Mouse (Mus musculus) hindlimb bud, embryonic 11.5 days (tissue): ENCODE measurements around the gene Eif4e.
A peak's percentile ranks its signal among the peaks of the same experiment; 100 is the strongest.
"Not testable (repeated sequence)": the region's sequence is repeated elsewhere in the genome, so short reads cannot be mapped to it uniquely, and the experiment has no call there.

Experiments used
- DNase-seq: peaks from one replicate; pipeline ENCODE4 v3.0.0-alpha.2; 2012; ENCODE audit warnings: low read depth, low spot score; ENCODE audit errors: extremely low spot score

The Eif4e gene

DNA sequence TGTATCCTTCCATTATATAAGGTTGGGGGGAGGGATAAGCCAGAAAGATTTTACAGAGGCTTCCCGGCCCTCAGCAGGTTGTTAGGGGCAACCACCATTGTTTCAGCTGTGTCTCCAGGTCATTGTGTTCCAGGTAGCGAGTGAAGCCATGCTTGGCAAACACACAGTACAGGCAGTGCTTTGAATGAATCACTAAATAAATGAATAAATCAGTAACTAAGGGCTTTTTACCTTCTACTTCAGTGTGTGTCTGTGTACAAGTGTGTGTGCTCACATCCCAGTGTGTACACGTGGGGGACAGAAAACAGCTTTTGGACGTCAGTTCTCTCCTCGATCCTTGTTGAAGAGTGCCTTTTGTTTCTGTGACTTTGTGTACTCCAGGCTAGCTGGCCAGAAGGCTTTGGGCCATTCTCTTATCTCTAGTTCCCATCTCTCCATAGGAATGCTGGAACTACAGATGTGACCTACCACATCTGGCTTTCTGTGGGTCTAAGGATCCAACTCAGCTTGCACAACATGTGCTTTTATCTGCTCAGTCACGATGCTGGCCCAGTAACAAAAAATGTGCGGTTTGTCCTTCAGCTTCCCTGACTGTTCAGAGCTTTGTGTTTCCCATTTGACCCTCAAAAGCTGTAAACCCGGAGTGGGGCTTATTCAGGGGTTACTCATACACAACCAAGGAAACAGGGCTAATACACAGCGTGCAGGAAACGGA is 10.2 kb upstream of the Eif4e start:
- DNase-seq: no peak

DNA sequence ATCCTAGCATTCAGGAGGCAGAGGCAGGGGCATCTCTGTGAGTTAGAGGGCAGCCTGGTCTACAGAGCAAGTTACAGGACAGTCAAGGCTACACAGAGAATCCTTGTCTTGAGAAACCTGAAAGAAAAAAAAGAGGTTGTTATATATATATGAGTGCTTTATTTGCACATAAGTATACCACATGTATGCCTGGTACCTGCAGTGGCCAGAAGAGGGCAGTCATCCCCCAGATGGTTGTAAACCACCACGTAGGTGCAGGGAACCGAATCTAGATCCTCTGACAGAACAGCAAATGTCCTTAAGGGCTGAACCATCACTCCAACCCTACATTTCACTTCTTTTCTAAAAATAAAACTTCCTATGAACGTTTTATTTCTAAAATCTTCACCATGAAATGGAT is 8.1 kb upstream of the Eif4e start:
- DNase-seq: no peak

DNA sequence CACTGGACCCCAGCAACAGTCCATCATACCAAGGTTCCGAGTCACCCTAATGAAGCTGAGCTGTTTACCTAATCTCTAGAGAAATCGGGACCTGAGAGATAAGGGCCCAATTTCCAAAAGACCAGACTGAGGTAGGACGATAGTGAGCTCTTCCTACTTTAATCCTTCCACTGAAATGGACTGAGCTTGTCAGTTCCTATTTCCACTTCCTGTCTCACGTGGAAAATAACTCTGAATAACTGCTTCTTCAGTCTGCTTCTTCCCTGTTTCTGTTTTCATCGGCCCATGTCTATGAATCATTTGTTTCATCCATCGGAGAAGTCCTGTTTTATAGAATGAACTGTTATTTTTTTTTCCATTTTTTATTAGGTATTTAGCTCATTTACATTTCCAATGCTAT is 6.8 kb upstream of the Eif4e start:
- DNase-seq: no peak

DNA sequence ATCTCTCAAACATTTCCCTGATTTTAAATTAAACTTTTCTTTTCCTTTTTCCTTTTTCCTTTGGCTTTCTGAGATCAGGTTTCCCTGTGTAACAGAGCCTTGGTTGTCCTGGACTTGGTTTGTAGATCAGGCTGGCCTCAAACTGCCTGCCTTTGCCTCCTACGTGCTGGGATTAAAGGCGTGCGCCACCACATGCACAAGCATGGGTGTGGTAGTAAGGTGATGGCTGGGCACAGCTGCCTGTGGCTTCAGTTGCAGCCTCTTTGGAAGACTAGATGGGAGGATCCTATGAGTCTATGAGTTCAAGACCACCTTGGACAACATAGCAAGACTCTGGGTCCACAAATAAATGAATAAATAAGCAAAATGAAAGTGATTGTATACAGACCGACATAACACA is 2.0 kb upstream of the Eif4e start:
- DNase-seq: no peak

DNA sequence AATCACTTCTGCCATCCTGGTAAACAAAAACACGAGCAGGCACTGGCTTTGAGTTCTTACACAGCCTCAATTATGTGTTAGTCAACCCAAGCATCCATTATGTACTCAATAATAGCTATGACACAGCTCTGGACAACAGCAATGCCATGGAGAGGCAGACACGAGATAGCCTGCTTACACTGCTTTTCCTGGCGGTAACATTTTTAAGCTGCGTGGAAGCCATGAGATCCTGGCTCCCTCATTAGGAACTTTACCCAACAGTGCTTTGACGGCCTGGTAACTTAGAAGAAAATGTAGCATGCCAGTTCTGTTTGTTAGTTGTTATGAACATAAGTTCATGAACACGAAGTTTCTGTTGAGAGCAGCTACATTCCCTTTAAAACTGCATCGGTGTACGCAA is 485 bp upstream of the Eif4e start:
- no peak for DNase-seq

DNA sequence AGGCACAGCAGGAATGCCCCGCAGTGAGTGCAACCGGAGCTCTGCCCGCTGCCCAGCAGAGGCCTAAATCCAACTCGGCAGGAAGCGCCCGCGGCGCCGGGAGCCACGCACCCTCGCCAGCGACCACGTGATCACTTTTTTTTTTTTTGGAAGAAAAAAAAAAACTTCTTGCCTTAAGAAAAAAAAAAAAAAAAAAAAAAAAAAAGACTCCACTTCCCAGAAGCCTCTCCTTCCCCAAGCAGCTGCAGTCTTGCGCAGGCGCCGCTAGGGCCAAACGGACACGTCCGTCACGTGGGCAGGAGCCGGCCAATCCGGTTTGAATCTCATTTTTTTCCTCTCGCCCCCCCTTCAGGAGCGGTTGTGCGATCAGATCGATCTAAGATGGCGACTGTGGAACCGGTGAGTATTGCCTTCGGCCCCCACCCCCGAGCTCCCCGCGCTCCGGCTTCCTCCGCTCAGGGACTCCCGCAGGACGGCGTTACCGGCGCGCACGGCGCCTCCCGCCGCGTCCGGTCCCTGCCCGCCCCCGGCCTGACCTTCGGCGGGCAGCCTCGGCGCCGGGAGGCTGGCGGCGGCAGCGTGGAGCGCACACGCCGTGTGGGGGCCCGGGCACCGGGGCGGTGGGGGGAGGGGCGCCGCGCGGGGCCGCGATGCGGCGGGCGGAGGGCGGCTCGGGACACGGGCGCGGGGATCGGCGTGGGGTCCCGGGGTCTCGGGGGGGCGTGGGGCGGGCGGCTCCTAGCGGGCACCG is 1.1 kb downstream of the Eif4e start:
- DNase-seq: peak; percentile 92

DNA sequence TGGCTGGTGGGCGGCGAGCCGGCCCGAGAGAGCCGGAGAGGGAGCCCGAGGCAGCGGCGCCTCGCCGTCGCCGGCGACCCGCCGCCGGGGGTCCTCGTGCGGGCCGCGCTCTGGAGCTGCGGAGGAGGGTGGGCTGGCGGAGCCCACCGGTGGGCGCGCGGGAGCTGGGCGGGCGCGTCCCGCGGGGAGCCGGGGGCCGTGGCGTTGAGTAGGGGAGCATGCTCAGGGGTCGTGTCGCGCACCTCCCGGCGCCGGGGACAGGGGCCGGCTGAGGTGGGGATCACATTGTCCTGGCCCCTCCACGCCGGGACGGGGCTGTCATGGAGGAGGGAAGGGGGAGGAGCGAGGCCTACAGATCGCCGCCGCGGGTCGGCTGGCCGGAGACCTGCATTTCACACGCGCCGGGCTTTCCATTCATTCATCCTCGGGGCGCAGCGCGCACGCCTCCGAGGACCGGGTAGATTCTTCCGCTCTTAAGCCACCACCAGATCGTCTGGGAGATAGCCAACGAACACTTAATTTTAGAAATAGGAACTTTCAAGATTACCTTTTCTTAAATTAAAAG is 1.8 kb downstream of the Eif4e start:
- no peak for DNase-seq

GRCm38 (mm10) chr3:138528265-138528664 is 2.3 kb downstream of the Eif4e start:
- DNase-seq: no peak

DNA sequence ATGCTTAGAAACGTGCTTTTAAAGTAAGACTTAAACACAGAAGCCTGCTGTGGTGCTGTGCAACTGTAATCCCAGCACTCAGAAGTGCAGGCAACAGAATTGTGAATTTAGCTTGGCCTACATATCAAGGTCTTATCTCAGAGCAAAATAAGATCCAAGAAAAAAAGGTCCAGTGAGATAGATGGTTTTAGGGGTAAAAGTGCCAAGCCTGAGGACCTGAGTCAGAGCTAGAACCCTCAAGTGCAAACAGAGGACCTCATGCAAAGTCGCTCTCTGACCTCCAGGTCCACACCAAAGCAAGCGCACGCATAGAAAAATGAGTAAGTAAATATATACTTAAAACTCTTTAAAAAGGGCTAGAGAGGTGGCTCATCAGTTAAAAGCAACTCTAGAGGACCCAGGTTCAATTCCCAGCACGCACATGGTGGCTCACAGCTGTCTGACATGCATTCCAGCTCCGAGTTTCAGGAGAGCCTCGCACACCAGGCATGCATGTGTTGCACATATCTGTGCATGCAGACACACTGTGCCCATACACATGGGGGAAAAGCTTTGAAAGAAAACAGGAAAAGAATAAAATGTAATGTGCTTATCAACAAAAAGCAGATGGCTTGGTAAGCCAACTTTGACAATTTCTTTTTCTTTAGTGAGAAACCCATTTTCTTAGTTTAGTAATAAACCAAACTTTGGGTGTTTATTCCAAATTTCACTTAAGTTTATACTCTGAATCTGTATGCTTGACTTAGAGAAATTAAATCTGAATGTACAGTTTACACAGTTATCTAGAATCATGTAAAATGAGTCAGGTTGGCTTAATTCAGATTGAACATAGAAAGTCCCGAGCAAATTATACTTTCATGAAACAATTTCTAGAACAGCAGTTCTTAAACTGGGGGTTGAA is 4.8 kb downstream of the Eif4e start:
- no peak for DNase-seq

DNA sequence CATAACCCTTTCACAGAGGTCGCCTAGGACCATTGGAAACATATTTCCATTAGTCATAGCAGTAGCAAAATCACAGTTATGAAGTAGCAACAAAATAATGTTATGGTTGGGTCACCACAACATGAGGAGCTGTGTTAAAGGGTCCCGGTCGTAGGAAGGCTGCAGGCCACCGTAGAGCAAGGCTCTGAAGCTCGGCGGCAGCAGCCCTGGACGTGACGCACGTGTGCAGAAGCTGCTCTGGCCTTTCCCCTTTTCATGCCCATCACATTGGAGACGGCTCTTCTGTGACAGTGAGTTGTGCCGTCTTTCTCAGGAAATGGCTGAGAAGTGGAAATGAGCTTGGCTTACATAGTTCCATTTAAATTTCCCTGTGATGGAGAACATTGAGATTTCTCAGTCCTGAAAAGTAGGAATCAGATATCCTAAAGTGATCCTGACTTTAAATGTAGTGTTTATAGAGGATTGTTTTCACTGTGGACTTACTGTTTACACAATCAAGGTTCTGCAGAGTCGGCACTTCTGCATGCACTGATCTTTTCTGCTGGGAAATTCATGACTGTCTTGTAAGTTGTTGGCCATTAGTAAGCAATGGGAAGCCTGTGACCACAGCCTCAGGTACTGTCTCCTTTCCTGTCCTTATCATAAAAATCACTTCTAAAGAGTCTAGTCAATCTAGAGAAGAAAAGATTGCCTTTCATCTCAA is 5.7 kb downstream of the Eif4e start:
- no peak for DNase-seq

DNA sequence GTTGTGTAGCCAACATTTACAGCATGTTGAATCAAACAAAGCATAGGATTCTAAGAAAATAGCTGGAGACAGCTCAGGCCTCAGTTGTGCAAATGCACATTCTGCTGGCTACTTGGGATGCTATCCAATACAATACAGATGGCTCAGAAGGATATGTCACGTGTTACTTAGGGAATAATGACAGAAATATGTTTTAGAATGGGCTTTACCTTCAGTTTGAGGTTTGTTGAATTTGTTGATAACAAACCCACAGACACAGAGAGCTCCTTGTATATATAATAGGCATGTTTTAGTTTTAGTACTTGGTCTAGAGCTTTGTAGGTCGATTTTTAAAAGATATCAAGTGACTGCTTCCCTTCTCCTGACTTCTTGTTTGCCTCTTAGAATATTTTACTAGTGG is 6.8 kb downstream of the Eif4e start:
- no peak for DNase-seq

DNA sequence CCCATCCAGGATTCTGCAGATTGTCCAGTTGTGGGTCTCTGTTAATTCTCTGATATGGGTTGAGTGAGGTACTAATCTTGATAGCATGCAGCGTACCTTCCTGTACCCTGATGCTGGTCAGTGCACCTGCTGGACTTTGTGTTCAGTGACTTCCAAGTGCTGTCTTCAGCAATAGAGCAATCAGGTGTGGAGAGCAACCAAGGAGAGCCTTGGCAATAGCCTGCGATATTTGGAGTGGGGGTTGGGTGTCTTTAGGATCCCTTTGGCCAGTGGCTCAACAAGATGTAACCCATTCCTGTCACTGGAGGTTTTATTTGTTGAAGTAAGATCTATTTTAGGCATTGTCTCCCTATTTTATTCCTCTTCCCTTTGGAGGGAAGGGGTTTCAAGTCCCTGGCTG is 10.1 kb downstream of the Eif4e start:
- DNase-seq: no peak

DNA sequence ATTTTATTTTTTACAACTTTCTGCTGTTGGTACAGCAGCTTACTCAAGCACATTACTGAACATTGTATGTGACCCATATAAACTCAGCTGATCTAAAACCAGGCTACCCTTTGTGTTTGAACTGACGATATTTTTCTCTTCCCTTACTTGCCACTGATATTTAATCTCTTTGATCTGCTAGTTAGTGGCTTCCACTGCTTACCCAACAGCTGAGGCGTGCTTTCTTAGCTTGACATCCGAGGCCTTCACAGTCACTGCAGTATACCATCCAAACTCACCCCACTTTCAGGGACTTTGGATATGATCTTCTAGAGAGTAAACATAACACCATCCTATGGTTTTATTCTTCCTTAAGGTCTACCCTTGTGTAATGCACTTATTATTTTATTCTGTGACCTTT is 16.6 kb downstream of the Eif4e start:
- DNase-seq: no peak

- no peak for DNase-seq
Measured at GRCm38 (mm10) chr3:138544117-138544516, 18.1 kb downstream of the Eif4e start.

- no peak for DNase-seq
Measured at GRCm38 (mm10) chr3:138546678-138547077, 20.7 kb downstream of the Eif4e start.

GRCm38 (mm10) chr3:138549045-138549444 is 23.1 kb downstream of the Eif4e start:
- DNase-seq: no peak

DNA sequence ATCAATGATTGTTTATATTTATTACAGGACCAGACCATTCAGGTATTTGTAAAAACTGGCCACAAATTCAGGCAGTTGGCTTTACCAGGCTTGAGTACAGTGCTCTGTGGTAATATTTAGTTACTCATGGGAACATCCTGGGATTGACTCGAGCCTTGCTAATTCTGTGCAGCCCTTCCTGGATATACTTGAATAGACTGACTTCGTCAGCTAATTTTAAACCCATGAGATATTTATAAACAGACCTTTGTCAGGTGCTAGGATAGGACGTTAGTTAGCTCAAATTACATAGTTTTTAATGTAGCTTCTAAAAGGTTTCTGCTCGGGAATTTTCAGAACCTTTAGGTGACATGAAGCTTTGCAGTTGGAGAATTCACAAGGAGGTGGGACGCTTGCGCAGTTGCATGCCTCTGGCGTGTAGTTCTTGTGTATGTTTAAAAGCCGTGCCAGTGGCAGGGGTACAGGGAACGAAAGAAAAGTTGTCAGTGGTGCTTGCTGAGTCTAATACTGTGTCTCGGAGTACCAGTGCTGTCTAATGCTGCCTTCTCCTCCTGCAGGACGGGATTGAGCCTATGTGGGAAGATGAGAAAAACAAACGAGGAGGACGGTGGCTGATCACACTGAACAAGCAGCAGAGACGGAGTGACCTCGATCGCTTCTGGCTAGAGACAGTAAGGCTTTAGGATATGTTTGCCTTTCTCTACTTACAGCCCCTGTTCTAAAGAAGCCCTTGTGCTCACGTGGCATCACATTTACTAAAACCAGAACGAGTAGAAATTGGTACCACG is 24.6 kb downstream of the Eif4e start:
- DNase-seq: no peak

GRCm38 (mm10) chr3:138555279-138555678 is 29.3 kb downstream of the Eif4e start:
- not testable (repeated sequence) for DNase-seq

- no peak for DNase-seq
Measured at GRCm38 (mm10) chr3:138558529-138558928, 32.5 kb downstream of the Eif4e start.

DNA sequence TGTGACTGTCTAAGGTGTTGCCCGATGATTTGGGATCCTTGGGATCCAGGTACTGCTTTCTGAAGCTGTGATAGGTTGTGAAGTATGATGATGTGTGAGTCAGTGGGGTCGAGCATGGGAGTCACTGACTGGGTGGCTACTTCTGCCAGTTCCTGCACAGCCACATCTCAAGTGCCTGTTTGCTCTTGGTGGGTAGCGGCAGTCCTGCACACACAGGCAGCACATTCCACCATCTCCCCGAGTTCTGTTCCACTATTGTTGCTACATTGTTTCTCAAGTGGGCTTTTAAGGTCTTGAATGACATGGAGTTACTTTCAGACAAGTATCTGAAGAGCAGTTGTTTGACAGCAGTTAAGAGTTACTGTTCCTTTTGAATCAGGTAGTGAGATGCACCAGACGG is 34.3 kb downstream of the Eif4e start:
- no peak for DNase-seq
